Mouse (Mus musculus) limb, embryonic 14.5 days (tissue): ENCODE results near the gene Ttc28. TPM values are rescaled to one million over a fixed set of nuclear protein-coding genes. Genes with fewer than 3 reads are reported as not detected.

Experiments used
- ATAC-seq: fragments of 200-750 bp; cut with Nextera tagmentation; 2 replicates; pipeline ENCODE4 v1.8.0; 2017; ENCODE audit warnings: low read depth, moderate number of reproducible peaks, moderate TSS enrichment; ENCODE audit not compliant: low FRiP score
- DNase-seq: peaks from one replicate; pipeline ENCODE4 v3.0.0-alpha.2; 2015; ENCODE audit warnings: low spot score
- H3K27ac ChIP-seq: fragments of 300-500 bp; sonication (generic); replicated peaks from 2 replicates; pipeline ENCODE4 v1.5.1; 2014; ENCODE audit warnings: low read depth, mild to moderate bottlenecking, low read length, moderate library complexity, mixed read lengths
- H3K27me3 ChIP-seq: fragments of 300-500 bp; sonication (generic); 2 replicates; pipeline ENCODE4 v1.6.1; 2014; ENCODE audit warnings: low read length, mixed read lengths; ENCODE audit not compliant: control insufficient read depth, insufficient read depth
- H3K36me3 ChIP-seq: fragments of 300-500 bp; sonication (generic); 2 replicates; pipeline ENCODE4 v1.6.1; 2014; ENCODE audit warnings: mild to moderate bottlenecking, low read length, moderate library complexity, mixed read lengths; ENCODE audit not compliant: control insufficient read depth, insufficient read depth
- H3K4me1 ChIP-seq: fragments of 300-500 bp; sonication (generic); 2 replicates; pipeline ENCODE4 v1.6.1; 2014; ENCODE audit warnings: antibody characterized with exemption, low read length, mixed read lengths; ENCODE audit not compliant: control insufficient read depth, insufficient read depth
- H3K4me2 ChIP-seq: fragments of 300-500 bp; sonication (generic); replicated peaks from 2 replicates; pipeline ENCODE4 v1.6.1; 2014; ENCODE audit warnings: low read depth, mild to moderate bottlenecking, low read length, moderate library complexity; ENCODE audit not compliant: severe bottlenecking
- H3K4me3 ChIP-seq: fragments of 300-500 bp; sonication (generic); replicated peaks from 2 replicates; pipeline ENCODE4 v1.5.1; 2014; ENCODE audit warnings: low read length
- H3K9ac ChIP-seq: fragments of 300-500 bp; sonication (generic); 2 replicates; pipeline ENCODE4 v1.6.1; 2014; ENCODE audit warnings: mild to moderate bottlenecking, low read depth, low read length, moderate library complexity; ENCODE audit not compliant: severe bottlenecking
- H3K9me3 ChIP-seq: fragments of 300-500 bp; sonication (generic); 2 replicates; pipeline ENCODE4 v1.6.1; 2016; ENCODE audit warnings: low read length; ENCODE audit not compliant: control insufficient read depth
- POLR2A ChIP-seq: fragments of 200-500 bp; IDR thresholded peaks from 2 replicates; pipeline ENCODE4 v1.8.0; 2012; ENCODE audit warnings: inconsistent platforms, mild to moderate bottlenecking, moderate library complexity, borderline replicate concordance; ENCODE audit not compliant: insufficient read depth, insufficient read length; ENCODE audit errors: extremely low read depth
- WGBS: fragments of 180-500 bp; shearing (Covaris S2); extraction: QIAGEN DNeasy Blood & Tissue Kit; methylation state at CpG from one replicate; pipeline ENCODE4 v1.1.7; 2014; 5-methylcytosine and 5-hydroxymethylcytosine counted together
- polyA plus RNA-seq, 2 experiments: library from polyadenylated mRNA; depleted of rRNA in 1 of 2; stranded (reverse) in 1 of 2; unstranded in 1 of 2; fragments of >200 nt; fragmentation: Nextera tagmentation in 1 of 2; extraction: Ambion mirVana in 1 of 2; gene quantifications; 2 replicates each; pipeline versions ENCODE4 v1.2.1 to v1.2.3; 2012 to 2014

The Ttc28 gene
- polyA plus RNA-seq, 2 experiments = 16.3 to 19.9 TPM

GRCm38 (mm10) chr5:111247571-111248265, 368.1 kb downstream of the Ttc28 start:
- no peak for TF ChIP-seq POLR2A
- DNase-seq (no peak), ATAC-seq (no peak)
- Histone ChIP-seq H3K4me2 (no peak overlapping the region), H3K4me3 (no peak overlapping the region), H3K36me3 (peaks cover 17% of the 10 kb centered on the region), H3K9me3 (no peaks in the 10 kb centered on the region), H3K4me1 (peaks cover 14% of the 10 kb centered on the region), H3K27ac (no peak overlapping the region), H3K9ac (no peak overlapping the region), H3K27me3 (no peaks in the 10 kb centered on the region)
- WGBS = 88% methylated on average over 10 of the region's 10 CpGs

- WGBS = 88% methylated on average over 3 of the region's 3 CpGs
- DNase-seq = no peak
- no peak overlapping the region for H3K4me3 ChIP-seq
- no peak overlapping the region for H3K4me2 ChIP-seq
- ATAC-seq = no peak
- no peak overlapping the region for H3K27ac ChIP-seq
- TF ChIP-seq POLR2A = no peak
- no peaks in the 10 kb centered on the region for H3K27me3 ChIP-seq
- H3K9me3 ChIP-seq = no peaks in the 10 kb centered on the region
- no peak overlapping the region for H3K9ac ChIP-seq
- H3K36me3 ChIP-seq = peaks cover 20% of the 10 kb centered on the region
- peaks cover 22% of the 10 kb centered on the region for H3K4me1 ChIP-seq
These were observed 372.5 kb downstream of the Ttc28 start for GRCm38 (mm10) chr5:111252147-111252546.

- 86% methylated on average over 9 of the region's 9 CpGs for WGBS
- H3K4me1 ChIP-seq = peaks cover 22% of the 10 kb centered on the region
- no peak overlapping the region for H3K9ac ChIP-seq
- no peaks in the 10 kb centered on the region for H3K9me3 ChIP-seq
- ATAC-seq (no peak), DNase-seq (no peak)
- H3K27me3 ChIP-seq = no peaks in the 10 kb centered on the region
- no peak overlapping the region for H3K4me2 ChIP-seq
- peaks cover 8% of the 10 kb centered on the region; the same call in 1 of the 2 replicates for H3K36me3 ChIP-seq
- no peak for TF ChIP-seq POLR2A
- no peak overlapping the region for H3K27ac ChIP-seq
- H3K4me3 ChIP-seq = no peak overlapping the region
These were observed 374.8 kb downstream of the Ttc28 start for GRCm38 (mm10) chr5:111254362-111254761.

- TF ChIP-seq POLR2A = no peak
- Histone ChIP-seq H3K4me1 (peaks cover 22% of the 10 kb centered on the region), H3K4me2 (no peak overlapping the region), H3K4me3 (no peak overlapping the region), H3K36me3 (peaks cover 8% of the 10 kb centered on the region; the same call in 1 of the 2 replicates), H3K9ac (no peak overlapping the region), H3K9me3 (no peaks in the 10 kb centered on the region), H3K27ac (0 out of 2 replicates have a peak overlapping the region, but pooled peaks have one; percentile 33), H3K27me3 (no peaks in the 10 kb centered on the region)
- no peak for DNase-seq
- 76% methylated on average over 11 of the region's 11 CpGs for WGBS
- ATAC-seq = no peak
These were observed 375.2 kb downstream of the Ttc28 start for GRCm38 (mm10) chr5:111254781-111255180.

GRCm38 (mm10) chr5:111256181-111256580, 376.6 kb downstream of the Ttc28 start:
- 15% methylated on average over 7 of the region's 7 CpGs for WGBS
- peak; percentile 65 for DNase-seq
- Histone ChIP-seq H3K4me1 (peaks cover 22% of the 10 kb centered on the region), H3K4me2 (0 out of 2 replicates have a peak overlapping the region, but pooled peaks have one; percentile 3), H3K27me3 (no peaks in the 10 kb centered on the region), H3K36me3 (peaks cover 6% of the 10 kb centered on the region; the same call in 1 of the 2 replicates), H3K9me3 (no peaks in the 10 kb centered on the region), H3K9ac (no peak overlapping the region), H3K27ac (peak overlapping the region; percentile 58; the same call in 1 of the 2 replicates), H3K4me3 (no peak overlapping the region)
- peak; percentile 87 for ATAC-seq
- no peak for TF ChIP-seq POLR2A
